Mouse (Mus musculus) embryonic facial prominence, embryonic 12.5 days (tissue): ENCODE results near the gene Fbxl19. TPM values are rescaled to one million over a fixed set of nuclear protein-coding genes. Genes with fewer than 3 reads are reported as not detected.
"Not testable (repeated sequence)": the region's sequence is repeated elsewhere in the genome, so short reads cannot be mapped to it uniquely, and the experiment has no call there.

Experiments used
- ATAC-seq: fragments of 200-750 bp; cut with Nextera tagmentation; 2 replicates; pipeline ENCODE4 v1.8.0; 2017; ENCODE audit not compliant: insufficient number of reproducible peaks, insufficient read depth, low FRiP score, low TSS enrichment
- H3K27ac ChIP-seq: fragments of 300-500 bp; sonication (generic); 2 replicates; pipeline ENCODE4 v1.5.1; 2016; ENCODE audit warnings: mild to moderate bottlenecking
- H3K27me3 ChIP-seq: fragments of 300-500 bp; sonication (generic); 2 replicates; pipeline ENCODE4 v1.6.1; 2016; ENCODE audit warnings: mild to moderate bottlenecking, moderate library complexity
- H3K36me3 ChIP-seq: fragments of 300-500 bp; sonication (generic); 2 replicates; pipeline ENCODE4 v1.6.1; 2016; ENCODE audit warnings: mild to moderate bottlenecking
- H3K4me1 ChIP-seq: fragments of 300-500 bp; sonication (generic); 2 replicates; pipeline ENCODE4 v1.6.1; 2016
- H3K4me2 ChIP-seq: fragments of 300-500 bp; sonication (generic); replicated peaks from 2 replicates; pipeline ENCODE4 v1.6.1; 2016; ENCODE audit warnings: mild to moderate bottlenecking, moderate library complexity
- H3K4me3 ChIP-seq: fragments of 300-500 bp; sonication (generic); 2 replicates; pipeline ENCODE4 v1.5.1; 2016; ENCODE audit warnings: mild to moderate bottlenecking
- H3K9ac ChIP-seq: fragments of 300-500 bp; sonication (generic); 2 replicates; pipeline ENCODE4 v1.6.1; 2016; ENCODE audit warnings: mild to moderate bottlenecking, moderate library complexity
- H3K9me3 ChIP-seq: fragments of 300-500 bp; sonication (generic); 2 replicates; pipeline ENCODE4 v1.6.1; 2016; ENCODE audit warnings: mild to moderate bottlenecking, moderate library complexity
- WGBS: fragments of 180-500 bp; shearing (Covaris S2); methylation state at CpG from one replicate; pipeline ENCODE4 v1.1.7; 2016; 5-methylcytosine and 5-hydroxymethylcytosine counted together
- polyA plus RNA-seq: library from polyadenylated mRNA; unstranded; fragments of >200 nt; fragmentation: Nextera tagmentation; extraction: Ambion mirVana; gene quantifications from 2 replicates; pipeline ENCODE4 v1.2.1, GENCODE M21; 2016

Fbxl19 gene
- polyA plus RNA-seq, 1 experiment from 2014 or later = 11.8 TPM

DNA sequence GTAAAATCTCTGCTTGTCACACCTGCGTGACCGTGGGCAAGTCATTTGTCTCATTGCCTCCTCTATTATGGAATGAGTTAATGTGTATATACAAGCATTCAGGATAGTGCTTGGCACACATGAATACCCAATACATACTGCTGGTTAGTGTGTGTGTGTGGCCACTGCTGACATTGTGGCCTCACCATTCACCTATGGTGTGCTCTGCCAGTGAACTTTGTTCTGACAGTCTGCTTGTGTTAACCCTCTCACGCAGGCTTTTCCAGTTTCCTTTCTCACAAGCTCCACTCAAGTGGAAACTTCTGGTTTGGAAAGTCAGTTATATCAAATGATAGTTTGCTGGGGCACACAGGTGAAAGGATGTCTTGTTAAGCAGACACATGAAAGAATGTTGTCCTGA, 33.3 kb upstream of the Fbxl19 start:
- Histone ChIP-seq H3K4me1 (peaks cover 45% of the 10 kb centered on the region), H3K4me2 (no peak overlapping the region), H3K36me3 (peaks cover 6% of the 10 kb centered on the region), H3K9ac (no peak overlapping the region), H3K27ac (peak overlapping the region; percentile 96), H3K4me3 (no peak overlapping the region), H3K27me3 (no peaks in the 10 kb centered on the region), H3K9me3 (no peaks in the 10 kb centered on the region)
- WGBS = 85% methylated on average over 3 of the region's 3 CpGs
- no peak for ATAC-seq

DNA sequence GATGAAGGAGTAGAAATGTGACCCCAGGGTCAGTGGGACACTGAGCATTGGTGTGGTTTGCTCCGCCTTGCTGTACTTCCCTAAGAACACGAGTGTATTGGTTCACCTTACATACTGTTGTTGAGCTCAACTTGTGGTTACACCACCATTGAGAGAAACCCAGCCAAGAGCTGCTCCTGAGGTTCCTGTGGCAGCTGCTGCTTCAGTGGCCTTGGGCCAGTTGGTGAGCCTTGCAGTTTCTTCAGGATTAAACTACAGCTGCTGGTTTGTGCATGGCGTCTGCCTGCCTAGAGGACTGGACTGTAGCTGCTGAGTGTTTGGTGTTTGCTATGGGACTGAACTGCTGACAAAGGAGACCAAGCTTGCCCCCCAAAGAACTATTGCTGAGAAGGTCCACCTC, 32.9 kb upstream of the Fbxl19 start:
- 64% methylated on average over 3 of the region's 3 CpGs for WGBS
- H3K9me3 ChIP-seq = no peaks in the 10 kb centered on the region
- no peak overlapping the region for H3K4me2 ChIP-seq
- no peak overlapping the region for H3K9ac ChIP-seq
- H3K27me3 ChIP-seq = no peaks in the 10 kb centered on the region
- H3K36me3 ChIP-seq = peaks cover 2% of the 10 kb centered on the region; the same call in 1 of the 2 replicates
- H3K4me1 ChIP-seq = peaks cover 40% of the 10 kb centered on the region
- no peak overlapping the region for H3K4me3 ChIP-seq
- H3K27ac ChIP-seq = peak overlapping the region; percentile 96
- no peak for ATAC-seq

DNA sequence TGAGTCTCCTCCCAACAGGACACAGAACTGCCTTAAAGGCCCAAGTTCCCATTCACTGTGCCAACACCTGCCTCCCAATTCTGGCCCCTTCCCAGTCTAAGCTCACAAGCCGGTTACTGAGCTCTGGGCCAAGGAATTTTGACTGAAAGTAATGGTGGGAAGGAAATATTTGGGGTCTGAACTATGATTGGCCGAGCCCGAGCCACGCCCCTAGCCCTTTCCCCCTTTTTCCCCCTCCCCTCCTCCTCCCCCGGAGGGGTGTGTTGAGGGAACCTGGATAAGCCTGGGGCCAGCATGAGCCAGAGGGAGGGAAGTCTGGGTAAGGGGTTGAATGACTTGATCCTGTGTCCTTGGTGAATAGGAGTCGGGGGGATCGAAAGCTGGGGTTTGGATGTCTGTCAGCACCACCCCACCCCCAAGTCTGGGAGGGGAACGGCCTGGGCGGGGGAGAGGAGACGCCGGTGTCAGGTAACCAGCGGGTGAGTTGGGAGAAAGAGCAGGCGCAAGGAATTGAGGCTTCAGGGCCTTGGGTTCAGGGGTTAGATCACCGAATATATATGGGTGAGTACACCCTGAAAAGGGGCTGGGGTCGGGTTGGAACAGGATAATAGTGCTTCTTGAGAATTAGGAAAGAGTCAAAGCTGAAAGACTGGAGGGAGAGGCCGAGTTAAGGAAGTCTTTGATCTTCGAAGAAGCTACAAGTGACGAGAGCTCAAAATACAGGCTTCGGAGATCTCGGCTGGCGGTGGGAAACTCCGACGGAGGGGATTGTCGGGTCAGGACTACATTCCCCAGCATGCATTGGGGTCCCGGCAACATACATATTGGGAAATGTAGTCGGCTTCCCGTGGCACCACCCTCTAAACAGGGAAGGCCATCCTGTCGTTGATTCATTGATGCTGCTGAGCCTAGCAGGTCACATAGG, 31.6 kb upstream of the Fbxl19 start, which contains the start of gene Ctf1:
Gene Ctf1 (plus strand): TSS at position 276 of the 925 bp plus-strand sequence.
- H3K9ac ChIP-seq = peak within 1 kb of the TSS; percentile 37; the same call in 1 of the 2 replicates
- peak within 1 kb of the TSS; percentile 36 for H3K4me3 ChIP-seq
- under 1% methylated on average over 28 of the region's 28 CpGs for WGBS
- ATAC-seq = peak; percentile 62
- H3K27ac ChIP-seq = peak within 1 kb of the TSS; percentile 96
- peak within 1 kb of the TSS; percentile 50 for H3K4me2 ChIP-seq
- H3K27me3 ChIP-seq = 0 out of 2 replicates have a peak, but pooled peaks cover 3% of the 10 kb centered on the region
- no peaks in the 10 kb centered on the region for H3K36me3 ChIP-seq
- H3K9me3 ChIP-seq = no peaks in the 10 kb centered on the region
- peaks cover 37% of the 10 kb centered on the region for H3K4me1 ChIP-seq

DNA sequence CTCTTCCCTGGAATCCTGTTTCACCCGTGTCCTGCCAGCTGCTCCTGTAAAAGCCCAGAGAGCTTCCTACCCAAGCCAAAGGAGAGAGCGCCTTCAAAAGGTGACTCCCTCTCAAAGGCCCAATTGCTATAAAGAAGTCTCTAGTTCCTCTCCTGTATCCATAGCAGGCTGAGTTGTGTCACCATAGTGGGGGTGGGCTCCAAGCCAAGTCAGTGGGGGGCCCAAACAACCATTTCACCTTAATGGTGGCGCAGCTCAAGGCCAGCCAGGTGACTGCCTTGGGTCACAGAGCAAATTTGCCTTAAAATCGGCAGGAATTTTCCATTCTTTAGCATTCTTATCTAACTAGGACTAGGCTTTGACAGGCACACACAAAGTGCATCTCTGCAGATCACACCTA, 29.5 kb upstream of the Fbxl19 start:
- Histone ChIP-seq H3K27me3 (0 out of 2 replicates have a peak, but pooled peaks cover 3% of the 10 kb centered on the region), H3K9me3 (no peaks in the 10 kb centered on the region), H3K36me3 (no peaks in the 10 kb centered on the region), H3K27ac (no peak overlapping the region), H3K4me1 (peaks cover 29% of the 10 kb centered on the region), H3K4me3 (no peak overlapping the region), H3K4me2 (no peak overlapping the region), H3K9ac (no peak overlapping the region)
- ATAC-seq = no peak
- 89% methylated on average over 4 of the region's 4 CpGs for WGBS

DNA sequence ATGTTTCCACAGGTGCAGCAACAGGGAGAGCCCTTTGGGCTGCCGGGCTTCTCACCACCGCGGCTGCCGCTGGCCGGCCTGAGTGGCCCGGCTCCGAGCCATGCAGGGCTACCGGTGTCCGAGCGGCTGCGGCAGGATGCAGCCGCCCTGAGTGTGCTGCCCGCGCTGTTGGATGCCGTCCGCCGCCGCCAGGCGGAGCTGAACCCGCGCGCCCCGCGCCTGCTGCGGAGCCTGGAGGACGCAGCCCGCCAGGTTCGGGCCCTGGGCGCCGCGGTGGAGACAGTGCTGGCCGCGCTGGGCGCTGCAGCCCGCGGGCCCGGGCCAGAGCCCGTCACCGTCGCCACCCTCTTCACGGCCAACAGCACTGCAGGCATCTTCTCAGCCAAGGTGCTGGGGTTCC, 27.4 kb upstream of the Fbxl19 start:
- no peaks in the 10 kb centered on the region for H3K36me3 ChIP-seq
- peak overlapping the region; percentile 44 for H3K9ac ChIP-seq
- H3K4me3 ChIP-seq = peak overlapping the region; percentile 38
- peaks cover 22% of the 10 kb centered on the region for H3K4me1 ChIP-seq
- H3K27me3 ChIP-seq = 0 out of 2 replicates have a peak, but pooled peaks cover 3% of the 10 kb centered on the region
- H3K4me2 ChIP-seq = peak overlapping the region; percentile 63
- H3K27ac ChIP-seq = no peak overlapping the region
- WGBS = 2% methylated on average over 33 of the region's 41 CpGs
- no peak for ATAC-seq
- H3K9me3 ChIP-seq = no peaks in the 10 kb centered on the region

DNA sequence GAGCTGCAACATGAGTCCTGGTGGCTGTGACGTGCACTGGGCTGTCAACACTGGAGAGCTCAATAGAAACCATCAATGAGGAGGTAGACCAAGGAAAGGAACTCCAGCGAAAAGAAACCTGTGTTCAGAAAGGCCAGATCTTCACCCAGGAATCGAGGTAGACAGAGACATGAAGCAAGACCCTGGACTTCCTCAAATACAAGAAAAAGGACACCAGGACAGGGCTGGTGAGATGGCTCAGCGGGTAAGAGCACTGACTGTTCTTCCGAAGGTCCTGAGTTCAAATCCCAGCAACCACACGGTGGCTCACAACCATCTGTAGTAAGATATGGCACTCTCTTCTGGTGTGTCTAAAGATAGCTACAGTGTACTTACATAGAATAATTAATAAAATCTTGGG, 26.0 kb upstream of the Fbxl19 start:
- no peak overlapping the region for H3K4me3 ChIP-seq
- WGBS = 85% methylated on average over 6 of the region's 6 CpGs
- no peak overlapping the region for H3K9ac ChIP-seq
- H3K4me1 ChIP-seq = peaks cover 17% of the 10 kb centered on the region
- no peak overlapping the region for H3K4me2 ChIP-seq
- 0 out of 2 replicates have a peak, but pooled peaks cover 3% of the 10 kb centered on the region for H3K27me3 ChIP-seq
- no peak overlapping the region for H3K27ac ChIP-seq
- ATAC-seq = no peak
- H3K9me3 ChIP-seq = no peaks in the 10 kb centered on the region
- no peaks in the 10 kb centered on the region for H3K36me3 ChIP-seq

DNA sequence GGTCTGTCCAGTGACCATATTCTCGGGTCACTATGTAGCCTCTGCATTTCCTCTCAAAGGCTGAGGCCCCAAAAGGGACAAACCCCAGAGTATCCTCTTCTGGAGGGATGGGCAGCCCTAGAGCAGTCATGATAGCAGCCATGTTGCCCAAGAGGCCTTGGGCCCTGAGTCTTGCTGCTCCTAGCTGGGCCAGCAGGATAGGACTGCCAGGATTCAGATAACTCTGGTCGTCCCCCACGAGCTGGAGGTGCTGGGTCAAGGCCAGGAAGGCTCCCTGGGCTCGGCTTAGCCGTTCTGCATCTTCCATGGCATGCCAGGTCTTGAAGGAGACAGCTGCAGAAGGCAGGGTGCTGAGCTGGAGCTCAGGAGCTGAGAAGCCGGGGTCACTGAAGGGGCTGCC, 25.1 kb upstream of the Fbxl19 start:
- no peaks in the 10 kb centered on the region for H3K9me3 ChIP-seq
- no peak overlapping the region for H3K4me3 ChIP-seq
- no peaks in the 10 kb centered on the region for H3K36me3 ChIP-seq
- H3K9ac ChIP-seq = no peak overlapping the region
- 0 out of 2 replicates have a peak, but pooled peaks cover 3% of the 10 kb centered on the region for H3K27me3 ChIP-seq
- H3K4me2 ChIP-seq = no peak overlapping the region
- 94% methylated on average over 6 of the region's 6 CpGs for WGBS
- no peak overlapping the region for H3K27ac ChIP-seq
- peaks cover 9% of the 10 kb centered on the region for H3K4me1 ChIP-seq
- ATAC-seq = no peak

DNA sequence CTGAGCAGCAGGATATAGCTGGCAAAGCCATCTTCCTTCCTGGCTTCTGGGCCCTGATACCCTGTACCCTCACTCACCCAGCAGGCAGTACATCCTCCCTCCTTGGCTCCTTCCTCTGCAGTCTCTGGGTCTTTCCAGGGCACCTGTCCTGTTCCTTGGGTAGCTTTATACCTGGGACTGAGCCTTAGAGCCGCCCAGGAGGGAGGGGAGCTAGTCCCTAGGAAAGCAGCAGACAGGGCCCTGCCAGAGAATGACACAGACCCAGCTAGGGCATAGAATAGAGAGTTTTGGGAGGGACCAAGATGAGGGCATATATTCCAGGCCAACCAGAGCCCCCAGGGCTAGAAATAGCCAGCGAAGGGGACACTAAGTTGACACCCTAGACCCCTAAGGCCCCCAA, 18.9 kb upstream of the Fbxl19 start:
- no peak overlapping the region for H3K4me2 ChIP-seq
- 32% methylated on average over 2 of the region's 2 CpGs for WGBS
- H3K27me3 ChIP-seq = no peaks in the 10 kb centered on the region
- H3K27ac ChIP-seq = no peak overlapping the region
- H3K36me3 ChIP-seq = no peaks in the 10 kb centered on the region
- no peak overlapping the region for H3K4me3 ChIP-seq
- no peak for ATAC-seq
- H3K4me1 ChIP-seq = no peaks in the 10 kb centered on the region
- H3K9ac ChIP-seq = no peak overlapping the region
- H3K9me3 ChIP-seq = no peaks in the 10 kb centered on the region

DNA sequence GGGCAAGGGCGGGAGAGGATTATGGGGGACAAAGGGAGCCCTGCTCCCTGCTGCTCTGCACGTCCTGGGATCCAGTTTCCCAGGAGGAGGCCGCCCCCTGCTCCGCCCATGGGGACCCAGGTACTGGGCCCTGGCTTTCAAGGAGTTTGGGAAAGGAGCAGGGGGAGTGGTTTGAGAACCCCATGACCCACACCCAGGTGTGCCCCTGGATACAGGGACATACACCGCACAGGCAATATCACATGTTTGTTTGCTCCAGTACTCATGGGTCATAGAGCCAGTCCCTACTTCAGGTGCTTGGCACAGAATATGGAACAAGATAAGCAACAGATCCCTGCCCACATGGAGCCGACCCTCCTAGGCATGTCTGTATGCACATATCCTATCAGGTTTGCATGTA, 18.4 kb upstream of the Fbxl19 start:
- H3K27me3 ChIP-seq = no peaks in the 10 kb centered on the region
- H3K36me3 ChIP-seq = no peaks in the 10 kb centered on the region
- H3K9me3 ChIP-seq = no peaks in the 10 kb centered on the region
- no peak overlapping the region for H3K4me2 ChIP-seq
- 0 out of 2 replicates have a peak, but pooled peaks have one; percentile 22 for ATAC-seq
- H3K27ac ChIP-seq = no peak overlapping the region
- no peaks in the 10 kb centered on the region for H3K4me1 ChIP-seq
- no peak overlapping the region for H3K4me3 ChIP-seq
- H3K9ac ChIP-seq = no peak overlapping the region
- 41% methylated on average over 6 of the region's 6 CpGs for WGBS

DNA sequence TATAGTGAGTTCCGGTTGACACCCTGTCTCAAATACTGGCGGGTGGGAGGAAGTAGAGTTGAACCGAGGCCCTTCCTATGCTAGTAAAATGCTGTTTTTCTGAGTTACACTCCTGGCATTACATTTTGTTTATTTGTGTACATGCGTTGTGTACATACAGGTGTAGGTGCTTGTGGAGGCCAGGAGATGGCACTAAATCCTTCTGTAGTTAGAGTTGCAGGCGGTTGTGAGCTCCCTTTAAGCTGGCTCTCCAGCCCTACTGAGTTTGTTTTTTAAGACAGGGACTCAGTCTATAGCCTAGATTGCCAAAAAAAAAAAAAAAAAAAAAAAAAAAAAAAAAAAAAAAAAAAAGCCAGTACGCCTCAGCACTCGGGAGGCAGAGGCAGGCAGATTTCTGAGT, 16.4 kb upstream of the Fbxl19 start:
- 82% methylated on average over 7 of the region's 7 CpGs for WGBS
- Histone ChIP-seq H3K4me2 (no peak overlapping the region), H3K27me3 (no peaks in the 10 kb centered on the region)

DNA sequence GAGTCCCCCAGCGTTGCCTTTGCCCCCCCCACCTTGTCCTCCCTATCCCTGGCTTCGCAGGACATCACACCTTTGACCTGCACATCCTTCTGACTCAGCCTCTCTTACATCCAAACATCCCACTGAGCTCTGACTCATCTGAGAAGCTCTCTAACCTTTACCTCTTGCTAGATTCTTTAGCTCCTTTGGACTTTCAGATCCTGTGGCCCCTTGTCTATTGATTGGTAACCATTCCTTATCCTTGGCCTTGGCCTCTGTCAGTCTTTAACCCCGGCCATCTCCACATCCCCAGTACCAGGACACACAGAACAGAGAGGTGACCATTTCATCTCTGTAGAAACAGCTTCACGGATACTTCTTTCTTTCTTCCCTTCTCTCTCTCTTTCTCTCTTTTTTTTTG, 14.2 kb upstream of the Fbxl19 start:
- Histone ChIP-seq H3K4me2 (no peak overlapping the region), H3K4me1 (no peaks in the 10 kb centered on the region), H3K9ac (no peak overlapping the region), H3K27me3 (no peaks in the 10 kb centered on the region), H3K4me3 (no peak overlapping the region), H3K27ac (no peak overlapping the region), H3K36me3 (no peaks in the 10 kb centered on the region), H3K9me3 (no peaks in the 10 kb centered on the region)
- no peak for ATAC-seq
- WGBS = 67% methylated on average over 4 of the region's 4 CpGs

More for the DNA sequence above, 16.4 kb upstream of the Fbxl19 start:
- Histone ChIP-seq H3K4me1 (no peaks in the 10 kb centered on the region), H3K27ac (no peak overlapping the region), H3K9me3 (no peaks in the 10 kb centered on the region), H3K9ac (no peak overlapping the region), H3K36me3 (no peaks in the 10 kb centered on the region), H3K4me3 (no peak overlapping the region)
- ATAC-seq = no peak

DNA sequence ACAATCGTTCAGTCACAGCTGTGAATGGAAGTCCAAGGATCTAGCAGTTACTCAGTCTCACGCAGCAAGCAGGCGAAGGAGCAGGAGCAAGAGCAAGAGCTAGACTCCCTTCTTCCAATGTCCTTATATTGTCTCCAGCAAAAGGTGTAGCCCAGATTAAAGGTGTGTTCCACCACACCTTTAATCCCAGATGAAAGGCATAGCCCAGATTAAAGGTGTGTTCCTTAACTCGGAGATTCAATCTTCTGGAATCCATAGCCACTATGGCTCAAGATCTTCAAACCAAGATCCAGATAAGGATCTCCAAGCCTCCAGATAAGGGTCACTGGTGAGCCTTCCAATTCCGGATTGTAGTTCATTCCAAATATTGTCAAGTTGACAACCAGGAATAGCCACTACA, 12.3 kb upstream of the Fbxl19 start, which contains the start of gene Ctf2:
Gene Ctf2 (minus strand): TSS at position 101 of the 400 bp plus-strand sequence.
- not testable (repeated sequence) for ATAC-seq, H3K9ac ChIP-seq, H3K4me1 ChIP-seq, H3K9me3 ChIP-seq, H3K27ac ChIP-seq, H3K36me3 ChIP-seq, H3K4me3 ChIP-seq, H3K27me3 ChIP-seq, H3K4me2 ChIP-seq
- WGBS = 100% methylated on average over 1 of the region's 5 CpGs
